Mouse (Mus musculus): ENCODE measurements at regions not wholly inside any gene's neighbourhood (a gene's known extent, or its start where the extent isn't known, plus 50 kb on each side); places are given as distances from the start of the nearest gene placed in this dataset.

GRCm38 (mm10) chr12:55926276-55926973 lies 90.3 kb downstream of the Brms1l start:
- no peak for DNase-seq (ENCODE audit: low spot score in 2 of 2)

Measured in frontal cortex, postnatal 36 days (tissue).